Mouse (Mus musculus) myocyte (in vitro differentiated cells): ENCODE results near the gene B3gnt3.

Source experiments
- CEBPB ChIP-seq: IDR thresholded peaks from 2 replicates; pipeline ENCODE4 v1.6.1; 2011; ENCODE audit warnings: mild to moderate bottlenecking, moderate library complexity; ENCODE audit not compliant: poor library complexity, insufficient read depth, severe bottlenecking
- E2F4 ChIP-seq: IDR thresholded peaks from one replicate; pipeline ENCODE4 v1.6.1; 2011; ENCODE audit warnings: mild to moderate bottlenecking, control low read depth, moderate library complexity; ENCODE audit not compliant: insufficient read depth
- MAX ChIP-seq: IDR thresholded peaks from one replicate; pipeline ENCODE4 v1.6.1; 2011; ENCODE audit warnings: low read depth, mild to moderate bottlenecking, control low read depth
- MYOD1 ChIP-seq, 3 experiments: IDR thresholded peaks; one replicate each; pipeline ENCODE4 v1.6.1; 2011; ENCODE audit warnings: control low read depth in 2 of 3, low read depth in 2 of 3, mild to moderate bottlenecking in 2 of 3, moderate library complexity in 1 of 3; ENCODE audit not compliant: insufficient read length in 2 of 3, control insufficient read depth in 1 of 3
- MYOG ChIP-seq, 3 experiments: IDR thresholded peaks; one replicate each; pipeline ENCODE4 v1.6.1; 2011; ENCODE audit warnings: control low read depth in 2 of 3, low read depth in 2 of 3, mild to moderate bottlenecking in 2 of 3; ENCODE audit not compliant: insufficient read length in 2 of 3, control insufficient read depth in 1 of 3, insufficient read depth in 1 of 3
- POLR2A ChIP-seq: IDR thresholded peaks from one replicate; pipeline ENCODE4 v1.6.1; 2011; ENCODE audit warnings: low read depth, mild to moderate bottlenecking, control low read depth, moderate library complexity; ENCODE audit not compliant: insufficient read length
- POLR2AphosphoS2 ChIP-seq: IDR thresholded peaks from one replicate; pipeline ENCODE4 v1.6.1; 2011; ENCODE audit warnings: low read depth, control low read depth; ENCODE audit not compliant: insufficient read length
- REST ChIP-seq: IDR thresholded peaks from one replicate; pipeline ENCODE4 v1.6.1; 2011; ENCODE audit warnings: mild to moderate bottlenecking, control low read depth, moderate library complexity; ENCODE audit not compliant: insufficient read depth, insufficient read length
- TCF12 ChIP-seq: IDR thresholded peaks from one replicate; pipeline ENCODE4 v1.6.1; 2011; ENCODE audit warnings: mild to moderate bottlenecking, control low read depth; ENCODE audit not compliant: poor library complexity, insufficient read depth, severe bottlenecking
- USF1 ChIP-seq: IDR thresholded peaks from one replicate; pipeline ENCODE4 v1.6.1; 2011; ENCODE audit warnings: low read depth, mild to moderate bottlenecking, control low read depth, moderate library complexity

DNA sequence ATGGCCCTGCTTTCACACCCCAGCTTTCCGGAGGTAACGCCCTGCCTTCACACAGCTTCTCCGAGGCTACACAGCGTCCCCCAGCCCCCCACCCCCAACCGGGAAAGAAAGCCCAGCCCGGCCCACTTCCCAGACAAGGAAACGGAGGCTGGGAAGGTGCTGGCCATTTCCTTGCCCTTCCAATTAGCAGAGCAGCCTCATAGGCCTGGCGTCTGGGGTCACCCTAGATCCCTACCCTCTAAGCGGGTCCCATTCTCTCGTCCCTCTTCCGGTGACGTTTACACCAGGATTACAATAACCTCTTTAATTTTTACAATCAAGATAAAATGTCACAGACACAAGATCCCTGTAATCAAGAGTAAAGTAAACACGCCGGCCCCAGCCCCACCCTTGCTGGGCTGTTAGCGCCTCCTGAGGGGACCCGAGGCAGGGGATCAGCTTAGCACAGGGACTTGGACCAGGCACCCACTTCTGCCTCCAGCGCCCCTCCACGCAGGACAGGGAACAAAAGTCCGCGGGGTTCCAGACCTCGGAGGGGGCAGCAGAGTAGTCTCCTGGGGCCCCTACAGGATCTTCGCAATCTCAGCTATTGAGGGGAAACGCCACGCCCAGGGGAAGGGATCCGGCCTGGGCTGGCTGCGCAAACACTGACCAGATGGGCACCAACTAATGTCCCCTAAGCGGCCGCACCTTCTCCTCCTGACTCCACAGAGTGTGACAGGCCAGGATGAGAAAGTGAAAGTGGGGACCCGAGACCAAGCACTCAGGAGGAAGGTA is 908 bp downstream of the B3gnt3 start:
- TF ChIP-seq POLR2A (no peak), CEBPB (no peak), MYOG (IDR thresholded peaks at IDR 0.05; ENCODE audit: control insufficient read depth in 1 of 3, insufficient read depth in 1 of 3, insufficient read length in 2 of 3, low read depth in 2 of 3) (no peak), USF1 (no peak), E2F4 (no peak), TCF12 (no peak), POLR2AphosphoS2 (no peak), REST (no peak), MYOD1 (IDR thresholded peaks at IDR 0.05; ENCODE audit: control insufficient read depth in 1 of 3, insufficient read length in 2 of 3, low read depth in 2 of 3) (no peak), MAX (no peak)
